Comparison of ENCODE assay signal across 9 mouse cellular contexts in the genomic region with DNA sequence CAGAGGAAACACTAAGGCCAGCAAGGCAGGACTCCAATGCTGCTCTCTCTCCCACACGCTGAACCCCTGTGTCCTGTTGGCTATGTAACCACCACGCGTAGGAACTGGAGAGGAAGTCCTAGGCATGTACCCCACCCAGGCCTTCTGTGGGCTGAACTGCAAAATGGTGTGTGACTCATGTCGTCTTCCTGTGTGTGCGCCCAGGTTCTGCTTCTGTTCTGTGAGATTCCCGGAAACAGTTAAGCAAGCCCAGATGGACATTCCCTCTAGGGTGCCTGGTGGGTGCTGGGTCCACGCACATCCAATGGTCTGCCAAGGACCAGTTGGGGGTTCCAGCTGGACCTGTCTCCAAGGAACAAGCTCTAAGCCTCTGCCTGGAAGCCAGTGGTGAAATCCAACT. TPM values are rescaled to one million over a fixed set of nuclear protein-coding genes. Genes with fewer than 3 reads are reported as not detected.
DNase-seq lines count a peak whose midpoint lies in the region; ATAC-seq and TF ChIP-seq lines count a peak whose summit lies in the region.
"Had no signal": no experiment of that assay in that cellular context is flagged by ENCODE, and none has a peak within 500 bp of the region (broad histone marks: within the 10 kb centered on the region; RNA-seq: fewer than 3 reads in every experiment).

No protein-coding gene starts in this region.

- WGBS in liver, adult 2 months, result 70% methylated on average over 7 of the region's 7 CpGs
- WGBS in liver, embryonic 11.5 days, result 38% methylated on average over 7 of the region's 7 CpGs
- WGBS in midbrain, embryonic 11.5 days, result 91% methylated on average over 7 of the region's 7 CpGs

- DNase-seq in liver, adult 2 months (ENCODE audit: extremely low read depth, low read depth, low spot score), result peak; percentile 20
- no peak for DNase-seq in liver, embryonic 11.5 days (ENCODE audit: low spot score)
- DNase-seq in brain, adult 2 months (ENCODE audit: low read depth, low spot score), result peak; percentile 60
- DNase-seq in cerebellum, adult 11-12 months, result no peak
- DNase-seq in embryo, embryonic 9.5 days (ENCODE audit: extremely low spot score), result no peak
- no peak for DNase-seq in midbrain, embryonic 11.5 days (ENCODE audit: low spot score, missing footprints)

- H3K79me2 ChIP-seq in liver, adult 2 months (ENCODE audit: control insufficient read depth, insufficient read depth, low read length), result no peaks in the 10 kb centered on the region

- no peaks in the 10 kb centered on the region for H3K36me3 ChIP-seq in liver, adult 2 months (ENCODE audit: control insufficient read depth, insufficient read depth, low read length)
- no peaks in the 10 kb centered on the region for H3K36me3 ChIP-seq in liver, embryonic 11.5 days (ENCODE audit: control insufficient read depth, insufficient read depth, low read length)
- no peaks in the 10 kb centered on the region for H3K36me3 ChIP-seq in midbrain, embryonic 11.5 days (ENCODE audit: control insufficient read depth, insufficient read depth, low read length)

- no peak for TF ChIP-seq POLR2A in liver, adult 2 months (IDR thresholded peaks at IDR 0.05; ENCODE audit: extremely low read depth, insufficient read depth, low read length)

- ATAC-seq in liver, embryonic 11.5 days (replicated peaks; ENCODE audit: low FRiP score), result no peak
- peak; percentile 81 to 82 for ATAC-seq in hematopoietic stem cell, adult 5-6 weeks (replicated peaks in 1 of 2; ENCODE audit: insufficient read depth in 1 of 2, low FRiP score in 2 of 2, low TSS enrichment in 1 of 2, low read depth in 1 of 2, poor library complexity in 2 of 2, severe bottlenecking in 2 of 2)
- ATAC-seq in monocyte, adult 5-6 weeks (replicated peaks; ENCODE audit: insufficient number of reproducible peaks, low FRiP score, low TSS enrichment, poor library complexity, severe bottlenecking), result peak; percentile 97
- no peak for ATAC-seq in midbrain, embryonic 11.5 days (ENCODE audit: low FRiP score)

- H3K9ac ChIP-seq in liver, adult 2 months (ENCODE audit: low read depth, low read length), result no peak overlapping the region
- no peak overlapping the region for H3K9ac ChIP-seq in liver, embryonic 11.5 days (ENCODE audit: low read depth, low read length)
- no peak overlapping the region for H3K9ac ChIP-seq in midbrain, embryonic 11.5 days (ENCODE audit: low read length)

- no peaks in the 10 kb centered on the region for H3K4me1 ChIP-seq in liver, adult 2 months (ENCODE audit: control insufficient read depth, insufficient read depth, low read length)
- H3K4me1 ChIP-seq in liver, embryonic 11.5 days (replicated peaks; ENCODE audit: control insufficient read depth, insufficient read depth, low read length), result no peaks in the 10 kb centered on the region
- H3K4me1 ChIP-seq in midbrain, embryonic 11.5 days (ENCODE audit: control insufficient read depth, insufficient read depth, low read length), result no peaks in the 10 kb centered on the region

- H3K27ac ChIP-seq in liver, adult 2 months (replicated peaks; ENCODE audit: insufficient read depth, low read depth, low read length), result no peak overlapping the region
- H3K27ac ChIP-seq in liver, embryonic 11.5 days (ENCODE audit: low read depth, low read length), result no peak overlapping the region
- no peak overlapping the region for H3K27ac ChIP-seq in midbrain, embryonic 11.5 days (ENCODE audit: low read depth, low read length)

- H3K4me2 ChIP-seq in liver, embryonic 11.5 days, result no peak overlapping the region
- no peak overlapping the region for H3K4me2 ChIP-seq in midbrain, embryonic 11.5 days

- no peaks in the 10 kb centered on the region for H3K9me3 ChIP-seq in liver, embryonic 11.5 days (ENCODE audit: control insufficient read depth, low read length)
- 0 out of 2 replicates have a peak, but pooled peaks cover 4% of the 10 kb centered on the region for H3K9me3 ChIP-seq in midbrain, embryonic 11.5 days (ENCODE audit: control insufficient read depth, low read length)

- no peaks in the 10 kb centered on the region for H3K27me3 ChIP-seq in liver, adult 2 months (ENCODE audit: control insufficient read depth, insufficient read depth, low read length)
- no peaks in the 10 kb centered on the region for H3K27me3 ChIP-seq in liver, embryonic 11.5 days (replicated peaks; ENCODE audit: control insufficient read depth, insufficient read depth, low read length)
- H3K27me3 ChIP-seq in midbrain, embryonic 11.5 days (ENCODE audit: control insufficient read depth, insufficient read depth, low read length), result no peaks in the 10 kb centered on the region

- no peak overlapping the region for H3K4me3 ChIP-seq in liver, adult 2 months (ENCODE audit: insufficient read depth, low read depth, low read length)
- H3K4me3 ChIP-seq in liver, embryonic 11.5 days (ENCODE audit: low read depth, low read length), result no peak overlapping the region
- H3K4me3 ChIP-seq in midbrain, embryonic 11.5 days (ENCODE audit: low read depth, low read length), result no peak overlapping the region

- no peak for TF ChIP-seq CTCF in liver, adult 2 months (IDR thresholded peaks at IDR 0.05; ENCODE audit: low read depth, low read length)

RNA-seq across cellular contexts. Expression of a gene that starts 22.2 kb away (rescaled TPM):
- 1.8 and 2.1 TPM in 2 replicates for total RNA-seq in liver, adult 2 months (2014; rRNA removed)
- polyA plus RNA-seq in liver, adult 2 months (2012; rRNA removed), result 4.6 and 5.6 TPM in 2 replicates
- polyA plus RNA-seq in liver, embryonic 11.5 days (2014; fragmentation: Nextera tagmentation; extraction: Ambion mirVana), result 2.5 and 2.6 TPM in 2 replicates
- not detected in 2 replicates for total RNA-seq in hematopoietic stem cell, adult 5-6 weeks (2017)
- 15.8 to 84.7 TPM (median 20.2 TPM) in 3 replicates for total RNA-seq in monocyte, adult 5-6 weeks (2017)
- 0.98 and 2.2 TPM in 2 replicates for polyA plus RNA-seq in midbrain, embryonic 11.5 days (2014; fragmentation: Nextera tagmentation; extraction: Ambion mirVana)

RNA-seq across cellular contexts. Expression of a gene that starts 52.1 kb away (rescaled TPM):
- total RNA-seq in liver, adult 2 months (2014; rRNA removed), result not detected in 2 replicates
- not detected in 2 replicates for polyA plus RNA-seq in liver, adult 2 months (2012; rRNA removed)
- polyA plus RNA-seq in liver, embryonic 11.5 days (2014; fragmentation: Nextera tagmentation; extraction: Ambion mirVana), result not detected in 2 replicates
- not detected in 2 replicates for total RNA-seq in hematopoietic stem cell, adult 5-6 weeks (2017)
- total RNA-seq in monocyte, adult 5-6 weeks (2017), result not detected in 3 replicates
- not detected in 2 replicates for polyA plus RNA-seq in midbrain, embryonic 11.5 days (2014; fragmentation: Nextera tagmentation; extraction: Ambion mirVana)
- polyA plus RNA-seq: limb, embryonic 11.5 days had no signal

Comparison
In these comparisons a context has a peak if more than half of its experiments do, and no peak if none do; other contexts are left out.
1. DNase-seq: peak in liver, adult 2 months (single experiment) and brain, adult 2 months (single experiment); none in liver, embryonic 11.5 days (single experiment), cerebellum, adult 11-12 months (single experiment), embryo, embryonic 9.5 days (single experiment) and midbrain, embryonic 11.5 days (single experiment).
2. ATAC-seq: peak in hematopoietic stem cell, adult 5-6 weeks (2 of 2) and monocyte, adult 5-6 weeks (single experiment); none in liver, embryonic 11.5 days (single experiment) and midbrain, embryonic 11.5 days (single experiment).